In the genomic region with DNA sequence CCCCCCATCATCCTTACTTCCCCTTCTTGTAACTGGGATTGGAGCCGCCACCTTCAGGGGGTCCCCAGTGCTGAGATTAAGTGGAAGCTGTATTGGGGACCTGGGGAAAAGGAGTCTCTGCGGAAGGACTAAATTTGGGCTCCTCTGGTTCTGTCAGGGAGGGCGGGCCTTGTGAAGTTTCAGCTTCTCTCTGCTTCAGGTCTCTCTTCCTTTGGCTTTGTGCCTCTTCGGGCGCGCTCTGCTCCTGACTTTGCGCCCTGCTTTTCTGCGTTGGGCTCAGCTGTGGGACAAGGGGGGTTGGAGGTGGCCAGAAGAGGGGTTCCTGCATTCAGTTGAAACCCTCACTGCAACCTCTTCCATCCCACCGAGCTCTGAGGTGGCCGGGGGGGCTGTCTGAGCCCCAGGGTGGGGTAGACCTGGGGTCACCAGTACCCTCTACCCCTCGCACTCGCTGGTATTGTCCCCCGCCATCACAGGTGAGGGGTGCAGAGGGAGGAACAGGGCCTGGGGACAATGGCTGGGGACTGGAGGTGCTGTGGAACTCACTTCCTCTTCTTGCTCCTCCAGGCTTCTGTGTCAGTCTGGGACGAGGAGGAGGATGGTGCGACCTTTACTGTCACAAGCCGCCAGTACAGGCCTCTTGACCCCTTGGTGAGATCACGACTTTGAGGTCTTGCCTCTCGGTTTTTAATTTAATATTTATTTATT, we compare ENCODE assay signal across 8 mouse cellular contexts. TPM values are rescaled to one million over a fixed set of nuclear protein-coding genes. Genes with fewer than 3 reads are reported as not detected.
A peak's percentile ranks its signal among the peaks of the same experiment; 100 is the strongest.
DNase-seq lines count a peak whose midpoint lies in the region; ATAC-seq and TF ChIP-seq lines count a peak whose summit lies in the region.

No protein-coding gene starts in this region.

- TF ChIP-seq POLR2A in cerebellum, adult 2 months (IDR thresholded peaks at IDR 0.05; ENCODE audit: borderline replicate concordance, insufficient read depth, low read length): no peak
- no peak for TF ChIP-seq POLR2A in thymus, adult 2 months (IDR thresholded peaks at IDR 0.05; ENCODE audit: control insufficient read depth, extremely low read depth, insufficient read depth, low read length, poor library complexity)

- DNase-seq in cerebellum, adult 2 months: no peak
- DNase-seq in cerebellum, adult 8-10 months: no peak
- DNase-seq in thymus, adult 2 months: no peak
- no peak for DNase-seq in thymus, postnatal 0 days (ENCODE audit: low spot score)
- DNase-seq in limb, embryonic 10.5 days (ENCODE audit: low spot score): no peak
- DNase-seq in urinary bladder, postnatal 10 days (ENCODE audit: low spot score): no peak
- DNase-seq in cerebellum, postnatal 10 days: no peak

- peaks cover 5% of the 10 kb centered on the region; the same call in 1 of the 2 replicates for H3K4me1 ChIP-seq in cerebellum, adult 2 months (ENCODE audit: control insufficient read depth, insufficient read depth, low read length)
- H3K4me1 ChIP-seq in thymus, adult 2 months (replicated peaks; ENCODE audit: control insufficient read depth, insufficient read depth, low read length): peaks cover 18% of the 10 kb centered on the region
- H3K4me1 ChIP-seq in limb, embryonic 10.5 days: peaks cover 34% of the 10 kb centered on the region
- H3K4me1 ChIP-seq in neural tube, embryonic 15.5 days: peaks cover 27% of the 10 kb centered on the region

- no peaks in the 10 kb centered on the region for H3K27me3 ChIP-seq in cerebellum, adult 2 months (ENCODE audit: control insufficient read depth, insufficient read depth, low read length)
- H3K27me3 ChIP-seq in thymus, adult 2 months (ENCODE audit: control insufficient read depth, insufficient read depth, low read length): no peaks in the 10 kb centered on the region
- peaks cover 5% of the 10 kb centered on the region; the same call in 1 of the 2 replicates for H3K27me3 ChIP-seq in limb, embryonic 10.5 days (ENCODE audit: low read depth, poor library complexity, severe bottlenecking)
- H3K27me3 ChIP-seq in neural tube, embryonic 15.5 days (replicated peaks): no peaks in the 10 kb centered on the region

- peak overlapping the region; percentile 98 for H3K4me2 ChIP-seq in neural tube, embryonic 15.5 days

- H3K4me3 ChIP-seq in cerebellum, adult 2 months (replicated peaks; ENCODE audit: insufficient read depth, low read depth, low read length): peak overlapping the region; percentile 94
- H3K4me3 ChIP-seq in thymus, adult 2 months (ENCODE audit: control insufficient read depth, insufficient read depth, low read length): peak overlapping the region; percentile 75
- H3K4me3 ChIP-seq in limb, embryonic 10.5 days: peak overlapping the region; percentile 77
- H3K4me3 ChIP-seq in neural tube, embryonic 15.5 days (replicated peaks): peak overlapping the region; percentile 80

- H3K9me3 ChIP-seq in limb, embryonic 10.5 days (replicated peaks): no peaks in the 10 kb centered on the region
- H3K9me3 ChIP-seq in neural tube, embryonic 15.5 days (replicated peaks): no peaks in the 10 kb centered on the region

- 41% methylated on average over 18 of the region's 18 CpGs for WGBS in cerebellum, adult 2 months
- WGBS in thymus, adult 2 months: 34% methylated on average over 18 of the region's 18 CpGs
- WGBS in limb, embryonic 10.5 days: 35% methylated on average over 18 of the region's 18 CpGs
- WGBS in neural tube, embryonic 15.5 days: 43% methylated on average over 17 of the region's 18 CpGs

- no peak for TF ChIP-seq CTCF in cerebellum, adult 2 months (IDR thresholded peaks at IDR 0.05; ENCODE audit: borderline replicate concordance, insufficient read depth, low read depth, low read length)
- no peak for TF ChIP-seq CTCF in thymus, adult 2 months (IDR thresholded peaks at IDR 0.05; ENCODE audit: borderline replicate concordance, control insufficient read depth, extremely low read depth, insufficient read depth, low read length, poor library complexity)

- no peak overlapping the region for H3K27ac ChIP-seq in cerebellum, adult 2 months (ENCODE audit: insufficient read depth, low read length)
- no peak overlapping the region for H3K27ac ChIP-seq in thymus, adult 2 months (ENCODE audit: control insufficient read depth, insufficient read depth, low read length)
- peak overlapping the region; percentile 91 for H3K27ac ChIP-seq in limb, embryonic 10.5 days
- peak overlapping the region; percentile 97; the same call in 1 of the 2 replicates for H3K27ac ChIP-seq in neural tube, embryonic 15.5 days (replicated peaks)

- peaks cover 6% of the 10 kb centered on the region; the same call in 1 of the 2 replicates for H3K36me3 ChIP-seq in thymus, adult 2 months (ENCODE audit: control insufficient read depth, insufficient read depth, low read length)
- H3K36me3 ChIP-seq in limb, embryonic 10.5 days: peaks cover 54% of the 10 kb centered on the region
- H3K36me3 ChIP-seq in neural tube, embryonic 15.5 days: peaks cover 29% of the 10 kb centered on the region

- H3K9ac ChIP-seq in neural tube, embryonic 15.5 days (replicated peaks): peak overlapping the region; percentile 90

- ATAC-seq in neural tube, embryonic 15.5 days (ENCODE audit: low FRiP score): no peak

RNA-seq across cellular contexts. Expression of a gene that starts 2.0 kb away (rescaled TPM):
- polyA plus RNA-seq in cerebellum, adult 2 months (2012; rRNA removed): 171 and 183 TPM in 2 replicates
- 528 and 541 TPM in 2 replicates for polyA plus RNA-seq in thymus, adult 2 months (2012; rRNA removed)
- polyA plus RNA-seq in thymus, postnatal 0 days (2015; fragmentation: Nextera tagmentation; extraction: Ambion mirVana): 37.5 and 42.3 TPM in 2 replicates
- 43.2 and 43.9 TPM in 2 replicates for polyA plus RNA-seq in limb, embryonic 10.5 days (2016; fragmentation: Nextera tagmentation; extraction: Ambion mirVana)
- 56.8 and 58.8 TPM in 2 replicates for polyA plus RNA-seq in neural tube, embryonic 15.5 days (2015; fragmentation: Nextera tagmentation; extraction: Ambion mirVana)

RNA-seq across cellular contexts. Expression of a gene that starts 8.8 kb away (rescaled TPM):
- 117 and 135 TPM in 2 replicates for polyA plus RNA-seq in cerebellum, adult 2 months (2012; rRNA removed)
- polyA plus RNA-seq in thymus, adult 2 months (2012; rRNA removed): 29.8 and 35.1 TPM in 2 replicates
- 218 and 225 TPM in 2 replicates for polyA plus RNA-seq in thymus, postnatal 0 days (2015; fragmentation: Nextera tagmentation; extraction: Ambion mirVana)
- polyA plus RNA-seq in limb, embryonic 10.5 days (2016; fragmentation: Nextera tagmentation; extraction: Ambion mirVana): 212 and 258 TPM in 2 replicates
- polyA plus RNA-seq in neural tube, embryonic 15.5 days (2015; fragmentation: Nextera tagmentation; extraction: Ambion mirVana): 173 and 183 TPM in 2 replicates

RNA-seq across cellular contexts. Expression of a gene that starts 9.1 kb away (rescaled TPM):
- polyA plus RNA-seq in cerebellum, adult 2 months (2012; rRNA removed): 13.3 and 14.0 TPM in 2 replicates
- polyA plus RNA-seq in thymus, adult 2 months (2012; rRNA removed): 35.4 and 38.1 TPM in 2 replicates
- polyA plus RNA-seq in thymus, postnatal 0 days (2015; fragmentation: Nextera tagmentation; extraction: Ambion mirVana): 20.6 and 25.5 TPM in 2 replicates
- 61.7 and 78.2 TPM in 2 replicates for polyA plus RNA-seq in limb, embryonic 10.5 days (2016; fragmentation: Nextera tagmentation; extraction: Ambion mirVana)
- 25.1 and 29.3 TPM in 2 replicates for polyA plus RNA-seq in neural tube, embryonic 15.5 days (2015; fragmentation: Nextera tagmentation; extraction: Ambion mirVana)

RNA-seq across cellular contexts. Expression of a gene that starts 15.6 kb away (rescaled TPM):
- polyA plus RNA-seq in cerebellum, adult 2 months (2012; rRNA removed): 30.2 and 33.4 TPM in 2 replicates
- polyA plus RNA-seq in thymus, adult 2 months (2012; rRNA removed): 119 and 120 TPM in 2 replicates
- 13.8 and 14.9 TPM in 2 replicates for polyA plus RNA-seq in thymus, postnatal 0 days (2015; fragmentation: Nextera tagmentation; extraction: Ambion mirVana)
- polyA plus RNA-seq in limb, embryonic 10.5 days (2016; fragmentation: Nextera tagmentation; extraction: Ambion mirVana): 20.2 and 23.2 TPM in 2 replicates
- polyA plus RNA-seq in neural tube, embryonic 15.5 days (2015; fragmentation: Nextera tagmentation; extraction: Ambion mirVana): 13.7 and 15.8 TPM in 2 replicates

RNA-seq across cellular contexts. Expression of a gene that starts 15.6 kb away (rescaled TPM):
- polyA plus RNA-seq in cerebellum, adult 2 months (2012; rRNA removed): 27.7 and 28.5 TPM in 2 replicates
- 201 and 248 TPM in 2 replicates for polyA plus RNA-seq in thymus, adult 2 months (2012; rRNA removed)
- polyA plus RNA-seq in thymus, postnatal 0 days (2015; fragmentation: Nextera tagmentation; extraction: Ambion mirVana): 131 and 140 TPM in 2 replicates
- 9.2 and 16.0 TPM in 2 replicates for polyA plus RNA-seq in limb, embryonic 10.5 days (2016; fragmentation: Nextera tagmentation; extraction: Ambion mirVana)
- polyA plus RNA-seq in neural tube, embryonic 15.5 days (2015; fragmentation: Nextera tagmentation; extraction: Ambion mirVana): 35.3 and 51.3 TPM in 2 replicates

Comparison
In these comparisons a context has a peak if more than half of its experiments do, and no peak if none do; other contexts are left out.
1. H3K27ac ChIP-seq: peak in limb, embryonic 10.5 days (single experiment) and neural tube, embryonic 15.5 days (single experiment); none in cerebellum, adult 2 months (single experiment) and thymus, adult 2 months (single experiment).
2. Peak in every context shown above with its lines, with median percentiles within 50 percentile points of each other: H3K4me3 ChIP-seq.